Mouse (Mus musculus): ENCODE results near the gene Hsf4. TPM values are rescaled to one million over a fixed set of nuclear protein-coding genes. Genes with fewer than 3 reads are reported as not detected.

Gene Hsf4
- polyA plus RNA-seq, 1 experiment, result 2.0 TPM

DNA sequence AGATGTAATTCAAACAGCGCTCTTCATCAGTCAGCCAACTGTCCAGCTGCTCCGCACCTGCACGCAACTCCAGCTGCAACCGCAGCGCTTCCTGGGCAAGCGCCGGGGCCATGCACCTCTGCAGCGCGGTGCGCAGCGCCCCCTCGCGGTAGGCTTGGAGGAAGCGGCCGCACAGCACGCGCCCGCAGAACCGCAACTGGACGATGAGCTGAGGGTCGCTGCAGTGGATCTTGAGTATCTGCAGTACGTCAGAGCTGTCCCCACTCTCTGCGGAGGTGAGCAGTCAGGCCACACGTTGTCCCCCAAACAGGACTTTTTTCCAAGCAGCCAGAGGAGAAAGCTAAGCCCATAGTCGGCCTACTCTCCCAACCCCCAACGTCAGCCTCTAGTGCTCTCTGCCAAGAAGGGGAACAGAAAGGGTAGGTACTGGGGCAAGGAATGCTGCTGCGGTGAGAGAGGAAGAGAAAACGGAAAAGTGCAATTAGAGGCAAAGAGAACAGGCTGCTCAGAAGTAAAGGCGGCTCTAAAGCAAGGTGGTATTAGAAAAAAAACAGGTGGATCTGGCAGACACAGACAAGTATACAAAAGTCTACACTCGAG lies 9.8 kb upstream of the Hsf4 start:
- no peak for DNase-seq (ENCODE audit: low read depth)

GRCm38 (mm10) chr8:105260371-105261099 lies 9.1 kb upstream of the Hsf4 start:
- DNase-seq (ENCODE audit: low read depth), result no peak

DNA sequence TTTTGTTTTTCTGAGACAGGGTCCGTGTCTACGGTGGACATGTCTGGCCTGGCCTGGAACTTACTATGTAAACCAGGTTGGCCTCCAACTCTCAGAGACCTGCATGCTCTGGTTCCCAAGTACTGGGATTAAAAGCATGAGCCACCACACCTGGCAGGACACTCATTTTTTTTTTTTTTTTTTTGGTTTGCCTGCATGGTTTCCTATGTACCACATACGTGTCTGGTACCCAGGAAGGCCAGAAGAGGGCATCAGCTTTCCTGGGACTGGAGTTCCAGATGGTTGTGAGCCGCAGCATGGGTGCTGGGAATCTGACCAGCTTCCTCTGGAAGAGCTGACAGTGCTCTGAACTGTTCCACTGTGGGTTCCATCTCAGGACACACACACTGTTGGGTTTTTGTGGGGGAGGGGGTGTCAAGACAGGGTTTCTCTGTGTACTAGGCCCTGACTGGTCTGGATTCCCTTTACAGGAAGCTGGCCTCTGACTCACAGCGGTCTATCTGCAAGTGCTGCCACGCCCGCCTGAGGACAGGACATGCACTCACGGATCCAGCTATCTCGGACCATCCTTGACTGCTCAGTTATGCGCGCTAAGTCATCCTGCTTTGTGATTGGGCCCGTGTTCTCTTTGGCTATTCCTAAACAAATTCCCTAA lies 8.1 kb upstream of the Hsf4 start:
- no peak for DNase-seq (ENCODE audit: low read depth)

DNA sequence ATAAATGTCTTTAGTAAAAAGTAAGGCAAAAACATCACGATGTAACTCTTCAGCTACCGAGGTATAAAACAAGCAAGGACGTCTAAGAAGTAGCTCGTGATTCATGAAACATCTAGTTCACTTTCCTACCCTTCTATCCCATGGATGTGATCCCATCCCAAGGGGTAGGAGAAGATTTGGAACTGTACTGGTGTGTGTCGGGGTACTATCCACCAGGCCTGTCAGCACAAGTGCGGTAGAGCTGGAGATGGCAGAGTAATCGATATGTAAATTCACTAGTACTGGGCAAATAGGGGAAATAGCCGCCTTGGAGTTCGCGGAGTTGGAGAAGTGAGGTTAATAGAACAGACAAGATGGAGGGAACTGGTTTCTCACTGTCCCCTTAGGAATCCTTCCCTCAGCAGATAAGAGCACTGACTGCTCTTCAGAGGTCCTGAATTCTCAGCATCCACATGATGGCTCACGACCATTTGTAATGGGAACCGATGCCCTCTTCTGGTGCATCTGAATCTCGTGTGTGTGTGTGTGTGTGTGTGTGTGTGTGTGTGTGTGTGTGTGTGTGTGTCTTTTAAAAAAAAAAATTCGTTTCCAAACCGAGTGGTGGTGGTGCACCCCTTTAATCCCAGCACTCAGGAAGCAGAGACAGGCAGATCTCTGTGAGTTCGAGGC lies 6.2 kb upstream of the Hsf4 start:
- DNase-seq (ENCODE audit: low read depth), result no peak

GRCm38 (mm10) chr8:105264024-105264982 lies 5.3 kb upstream of the Hsf4 start, which contains the start of the genes Tradd and Fbxl8:
TSS of gene Tradd (minus strand) at chr8:105264609.
TSS of gene Fbxl8 (plus strand) at chr8:105264648.
- no peak for DNase-seq (ENCODE audit: low read depth)

- DNase-seq (ENCODE audit: low read depth), result no peak
Observed at GRCm38 (mm10) chr8:105265128-105265527, 4.5 kb upstream of the Hsf4 start.

- no peak for DNase-seq (ENCODE audit: low read depth)
Observed at GRCm38 (mm10) chr8:105266775-105267174, 2.8 kb upstream of the Hsf4 start.

GRCm38 (mm10) chr8:105268342-105269074 lies 1.1 kb upstream of the Hsf4 start:
- no peak for DNase-seq (ENCODE audit: low read depth)

- DNase-seq (ENCODE audit: low read depth), result no peak
Observed at GRCm38 (mm10) chr8:105269075-105269458, 534 bp upstream of the Hsf4 start.

- DNase-seq (ENCODE audit: low read depth), result no peak
Observed at GRCm38 (mm10) chr8:105270101-105270915, 707 bp downstream of the Hsf4 start.

GRCm38 (mm10) chr8:105270916-105271186 lies 1.2 kb downstream of the Hsf4 start:
- no peak for DNase-seq (ENCODE audit: low read depth)

- no peak for DNase-seq (ENCODE audit: low read depth)
Observed at GRCm38 (mm10) chr8:105275387-105275786, 5.8 kb downstream of the Hsf4 start.

DNA sequence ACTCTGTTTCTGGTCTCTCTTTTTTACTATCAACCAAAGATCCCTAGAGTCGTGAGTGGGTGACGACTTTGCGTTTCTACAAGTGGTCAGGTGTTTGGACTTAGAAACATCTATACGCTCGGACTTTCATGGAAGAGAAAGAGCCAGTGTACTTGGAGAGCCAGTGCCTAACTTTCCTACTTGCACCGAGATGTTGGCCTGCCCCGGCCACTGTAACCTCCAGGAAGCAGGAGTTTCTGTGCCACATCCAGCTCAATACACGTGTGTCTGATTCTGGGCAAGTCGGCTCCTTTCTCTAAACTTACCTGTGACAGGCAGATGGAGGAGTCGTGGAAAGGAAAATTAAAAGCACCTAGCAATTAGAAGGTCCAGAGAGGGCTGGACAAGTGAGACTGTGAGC lies 6.2 kb downstream of the Hsf4 start, which contains the start of gene Nol3:
Nol3 (plus strand) TSS at position 301 of the 400 bp plus-strand sequence.
- no peak for DNase-seq (ENCODE audit: low read depth)

DNA sequence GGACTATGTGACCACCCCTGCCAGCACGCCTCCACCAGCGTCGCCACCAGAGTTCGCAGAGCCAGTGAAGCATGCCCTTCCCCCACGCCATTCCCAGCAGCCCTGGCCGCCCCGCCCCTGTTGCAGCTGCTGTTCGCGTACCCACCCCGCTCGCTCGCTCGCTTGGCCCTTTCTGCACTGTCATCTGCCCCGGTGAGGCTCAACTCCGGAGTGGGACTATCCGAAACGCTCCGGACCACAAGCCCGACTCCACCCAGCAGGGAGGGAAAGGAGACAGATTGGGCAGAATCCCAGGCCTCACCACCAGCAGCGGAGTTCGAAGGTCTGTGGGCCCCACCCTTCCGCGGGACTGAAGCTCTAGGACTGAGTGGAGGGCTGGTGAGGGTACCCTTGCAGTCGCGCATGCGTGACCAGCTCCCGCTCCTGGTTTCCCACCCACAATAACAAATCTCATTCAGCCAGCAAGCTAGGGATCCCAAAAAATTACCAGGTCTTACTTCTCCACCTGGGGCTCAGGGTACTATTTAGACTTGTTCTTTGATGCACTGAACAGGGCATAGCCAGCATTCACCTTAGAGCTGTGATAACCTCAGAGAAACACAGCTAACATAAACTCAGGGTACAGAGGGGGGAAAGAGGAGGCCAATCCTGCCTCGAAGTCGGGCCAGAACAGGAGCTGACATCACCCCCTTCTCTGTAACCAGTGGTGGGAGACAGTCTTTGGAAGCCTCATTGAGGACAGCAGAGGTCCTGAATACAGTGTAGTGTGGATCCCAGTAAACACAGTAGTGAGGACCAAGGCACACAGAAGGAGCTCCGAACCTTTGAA lies 6.9 kb downstream of the Hsf4 start:
- no peak for DNase-seq (ENCODE audit: low read depth)

DNA sequence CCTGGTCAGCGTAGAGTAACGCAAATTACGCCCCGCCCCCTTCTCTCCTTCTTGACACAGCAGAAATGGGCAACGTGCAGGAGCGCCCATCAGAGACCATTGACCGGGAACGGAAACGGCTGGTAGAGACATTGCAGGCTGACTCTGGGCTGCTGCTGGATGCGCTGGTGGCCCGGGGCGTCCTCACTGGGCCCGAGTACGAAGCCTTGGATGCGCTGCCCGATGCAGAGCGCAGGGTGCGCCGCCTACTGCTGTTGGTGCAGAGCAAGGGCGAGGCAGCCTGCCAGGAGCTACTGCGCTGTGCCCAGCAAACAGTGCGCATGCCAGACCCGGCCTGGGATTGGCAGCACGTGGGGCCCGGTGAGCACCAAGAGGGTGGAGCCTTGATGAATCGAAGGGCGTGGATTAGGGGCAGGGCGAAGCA lies 9.3 kb downstream of the Hsf4 start:
- no peak for DNase-seq (ENCODE audit: low read depth)

- no peak for DNase-seq (ENCODE audit: low read depth)
Observed at GRCm38 (mm10) chr8:105280567-105280966, 11.0 kb downstream of the Hsf4 start.

DNA sequence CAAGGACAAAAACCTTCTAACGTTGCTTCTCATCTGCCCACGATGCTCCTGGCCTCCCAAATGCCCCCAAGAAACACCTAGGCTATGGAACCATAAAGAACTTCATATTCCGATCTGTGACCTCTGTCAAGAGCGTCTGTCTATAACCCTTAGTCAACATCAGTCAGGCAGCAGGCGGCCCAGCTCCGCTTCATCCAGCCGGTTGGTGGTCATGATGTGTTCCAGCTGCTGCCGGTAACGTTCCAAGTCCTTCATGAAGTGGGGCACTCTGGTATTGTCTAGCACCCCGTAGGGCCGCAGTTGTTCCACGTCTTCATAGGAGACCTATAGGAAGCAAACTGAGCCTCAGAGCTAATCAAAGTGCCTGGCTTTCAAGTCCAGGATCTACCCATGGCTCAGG lies 12.2 kb downstream of the Hsf4 start:
- DNase-seq (ENCODE audit: low read depth), result no peak

DNA sequence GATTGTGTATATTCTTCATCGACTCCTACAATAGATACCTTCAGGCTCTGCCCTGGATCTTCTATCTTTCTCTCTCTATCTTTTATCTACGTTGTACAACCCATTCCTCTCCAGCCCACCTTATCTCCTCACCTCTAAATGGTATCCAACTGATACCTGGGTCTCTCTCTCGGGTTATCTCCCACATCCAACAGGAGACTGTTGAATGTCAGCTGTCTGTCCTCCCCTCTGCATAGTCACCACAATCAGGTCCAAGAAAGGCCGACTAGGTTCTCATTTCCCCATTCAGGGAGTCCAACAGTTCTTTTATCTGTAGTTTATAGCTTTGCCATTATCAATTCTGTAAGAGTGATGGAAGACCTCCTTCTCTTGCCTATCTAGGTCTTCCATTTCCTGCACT lies 12.6 kb downstream of the Hsf4 start:
- DNase-seq (ENCODE audit: low read depth), result no peak

DNA sequence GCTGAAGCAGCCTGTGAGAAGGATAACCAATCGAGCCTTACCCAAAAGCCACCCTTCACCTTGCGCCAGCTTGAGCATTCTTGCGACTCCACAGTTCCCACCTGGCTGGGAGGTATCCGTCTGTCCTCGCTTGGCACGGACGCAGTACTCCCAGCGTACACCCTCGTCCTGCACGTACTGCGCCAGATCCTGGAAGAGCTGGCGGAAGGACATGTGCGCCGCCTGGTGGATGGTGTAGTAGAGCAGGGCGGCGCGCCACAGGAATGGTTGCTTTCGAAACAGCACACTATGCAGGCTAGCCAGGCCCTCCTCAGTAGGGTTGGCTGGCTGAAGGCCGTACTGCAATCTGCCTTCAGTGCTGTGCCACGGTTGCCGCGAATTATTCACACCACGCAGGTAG lies 13.5 kb downstream of the Hsf4 start:
- DNase-seq (ENCODE audit: low read depth), result no peak

All from gonadal fat pad, adult 2 months (tissue).